Mouse (Mus musculus): ENCODE data around the gene Cd47.

Cd47 gene

GRCm38 (mm10) chr16:49832339-49832738 lies 32.0 kb downstream of the Cd47 start:
- no peak for DNase-seq (ENCODE audit: low spot score in 2 of 2)

- DNase-seq (ENCODE audit: low spot score in 2 of 2), result no peak
These were observed 33.9 kb downstream of the Cd47 start for GRCm38 (mm10) chr16:49834130-49834693.

- DNase-seq (ENCODE audit: low spot score in 2 of 2), result no peak
These were observed 36.4 kb downstream of the Cd47 start for GRCm38 (mm10) chr16:49836634-49837164.

- no peak for DNase-seq (ENCODE audit: low spot score in 2 of 2)
These were observed 38.6 kb downstream of the Cd47 start for GRCm38 (mm10) chr16:49838923-49839322.

- peak; percentile 85 to 86 for DNase-seq (ENCODE audit: low spot score in 2 of 2)
These were observed 39.6 kb downstream of the Cd47 start for GRCm38 (mm10) chr16:49839681-49840535.

GRCm38 (mm10) chr16:49843723-49844122 lies 43.4 kb downstream of the Cd47 start:
- DNase-seq (ENCODE audit: low spot score in 2 of 2), result no peak

GRCm38 (mm10) chr16:49847224-49848003 lies 47.1 kb downstream of the Cd47 start:
- DNase-seq (ENCODE audit: low spot score in 2 of 2), result peak in 1 of 2 experiments; percentile 53

- DNase-seq (ENCODE audit: low spot score in 2 of 2), result no peak
These were observed 48.3 kb downstream of the Cd47 start for GRCm38 (mm10) chr16:49848651-49849050.

- no peak for DNase-seq (ENCODE audit: low spot score in 2 of 2)
These were observed 52.6 kb downstream of the Cd47 start for GRCm38 (mm10) chr16:49852940-49853339.

GRCm38 (mm10) chr16:49853633-49854032 lies 53.3 kb downstream of the Cd47 start:
- no peak for DNase-seq (ENCODE audit: low spot score in 2 of 2)

- DNase-seq (ENCODE audit: low spot score in 2 of 2), result peak; percentile 76 to 80
These were observed 53.9 kb downstream of the Cd47 start for GRCm38 (mm10) chr16:49854194-49854593.

- DNase-seq (ENCODE audit: low spot score in 2 of 2), result peak; percentile 86 to 89
These were observed 54.9 kb downstream of the Cd47 start for GRCm38 (mm10) chr16:49854931-49855835.

- no peak for DNase-seq (ENCODE audit: low spot score in 2 of 2)
These were observed 55.6 kb downstream of the Cd47 start for GRCm38 (mm10) chr16:49855836-49856503.

- DNase-seq (ENCODE audit: low spot score in 2 of 2), result no peak
These were observed 56.3 kb downstream of the Cd47 start for GRCm38 (mm10) chr16:49856661-49857060.

GRCm38 (mm10) chr16:49857504-49858160 lies 57.3 kb downstream of the Cd47 start:
- peak; percentile 52 to 73 for DNase-seq (ENCODE audit: low spot score in 2 of 2)

- DNase-seq (ENCODE audit: low spot score in 2 of 2), result no peak
These were observed 58.0 kb downstream of the Cd47 start for GRCm38 (mm10) chr16:49858161-49858906.

- no peak for DNase-seq (ENCODE audit: low spot score in 2 of 2)
These were observed 58.8 kb downstream of the Cd47 start for GRCm38 (mm10) chr16:49858907-49859853.

GRCm38 (mm10) chr16:49861986-49862385 lies 61.7 kb downstream of the Cd47 start:
- no peak for DNase-seq (ENCODE audit: low spot score in 2 of 2)

Measured in natural killer cell, adult 2 months (primary cell).